Mouse (Mus musculus) neural tube, embryonic 11.5 days (tissue): Measurements from ENCODE around the gene Dock9. TPM values are rescaled to one million over a fixed set of nuclear protein-coding genes. Genes with fewer than 3 reads are reported as not detected.
"Not testable (repeated sequence)": the region's sequence is repeated elsewhere in the genome, so short reads cannot be mapped to it uniquely, and the experiment has no call there.

Source experiments
- ATAC-seq: fragments of 200-750 bp; cut with Nextera tagmentation; 2 replicates; pipeline ENCODE4 v1.8.0; 2017; ENCODE audit warnings: moderate number of reproducible peaks, mild to moderate bottlenecking, moderate TSS enrichment, moderate library complexity; ENCODE audit not compliant: insufficient read depth, low FRiP score, low TSS enrichment
- DNase-seq: peaks from one replicate; pipeline ENCODE4 v3.0.0-alpha.2; 2015; ENCODE audit warnings: low spot score
- H3K27ac ChIP-seq: fragments of 300-500 bp; sonication (generic); 2 replicates; pipeline ENCODE4 v1.5.1; 2014; ENCODE audit warnings: low read depth, mild to moderate bottlenecking, low read length
- H3K27me3 ChIP-seq: fragments of 300-500 bp; sonication (generic); 2 replicates; pipeline ENCODE4 v1.6.1; 2014; ENCODE audit warnings: mild to moderate bottlenecking, low read length, mixed read lengths; ENCODE audit not compliant: control insufficient read depth, insufficient read depth
- H3K36me3 ChIP-seq: fragments of 300-500 bp; sonication (generic); 2 replicates; pipeline ENCODE4 v1.6.1; 2014; ENCODE audit warnings: mild to moderate bottlenecking, low read length, moderate library complexity, mixed read lengths; ENCODE audit not compliant: control insufficient read depth, insufficient read depth
- H3K4me1 ChIP-seq: fragments of 300-500 bp; sonication (generic); 2 replicates; pipeline ENCODE4 v1.6.1; 2014; ENCODE audit warnings: low read length, mixed read lengths; ENCODE audit not compliant: control insufficient read depth, insufficient read depth
- H3K4me2 ChIP-seq: fragments of 300-500 bp; sonication (generic); 2 replicates; pipeline ENCODE4 v1.6.1; 2014; ENCODE audit warnings: low read depth, mild to moderate bottlenecking, moderate library complexity
- H3K4me3 ChIP-seq: fragments of 300-500 bp; sonication (generic); 2 replicates; pipeline ENCODE4 v1.5.1; 2014; ENCODE audit warnings: low read depth, low read length
- H3K9ac ChIP-seq: fragments of 300-500 bp; sonication (generic); 2 replicates; pipeline ENCODE4 v1.6.1; 2014; ENCODE audit warnings: mild to moderate bottlenecking, low read length
- H3K9me3 ChIP-seq: fragments of 300-500 bp; sonication (generic); 2 replicates; pipeline ENCODE4 v1.6.1; 2016; ENCODE audit warnings: low read length; ENCODE audit not compliant: control insufficient read depth
- WGBS: fragments of 180-500 bp; shearing (Covaris S2); extraction: QIAGEN DNeasy Blood & Tissue Kit; methylation state at CpG from one replicate; pipeline ENCODE4 v1.1.7; 2014; 5-methylcytosine and 5-hydroxymethylcytosine counted together
- polyA plus RNA-seq: library from polyadenylated mRNA; unstranded; fragments of >200 nt; fragmentation: Nextera tagmentation; extraction: Ambion mirVana; gene quantifications from 2 replicates; pipeline ENCODE4 v1.2.1, GENCODE M21; 2014

Dock9 gene
- polyA plus RNA-seq, 1 experiment from 2014 or later, result 4.2 TPM

GRCm38 (mm10) chr14:121631934-121632333, 165.7 kb downstream of the Dock9 start:
- Histone ChIP-seq H3K4me1 (no peaks in the 10 kb centered on the region), H3K36me3 (no peaks in the 10 kb centered on the region), H3K9ac (no peak overlapping the region), H3K9me3 (no peaks in the 10 kb centered on the region), H3K27me3 (no peaks in the 10 kb centered on the region), H3K4me3 (no peak overlapping the region), H3K4me2 (no peak overlapping the region), H3K27ac (no peak overlapping the region)
- ATAC-seq (no peak), DNase-seq (no peak)
- WGBS, result 96% methylated on average over 8 of the region's 8 CpGs

- no peaks in the 10 kb centered on the region for H3K9me3 ChIP-seq
- WGBS, result 86% methylated on average over 12 of the region's 12 CpGs
- H3K36me3 ChIP-seq, result no peaks in the 10 kb centered on the region
- no peak overlapping the region for H3K27ac ChIP-seq
- no peak for ATAC-seq
- no peaks in the 10 kb centered on the region for H3K27me3 ChIP-seq
- no peak overlapping the region for H3K9ac ChIP-seq
- H3K4me1 ChIP-seq, result no peaks in the 10 kb centered on the region
- no peak overlapping the region for H3K4me2 ChIP-seq
- DNase-seq, result no peak
- no peak overlapping the region for H3K4me3 ChIP-seq
Observed at GRCm38 (mm10) chr14:121626741-121627140, 170.9 kb downstream of the Dock9 start.

- not testable (repeated sequence) for DNase-seq, H3K27me3 ChIP-seq, H3K4me3 ChIP-seq, ATAC-seq, H3K4me2 ChIP-seq, H3K27ac ChIP-seq, H3K9ac ChIP-seq, H3K4me1 ChIP-seq, H3K9me3 ChIP-seq, H3K36me3 ChIP-seq
- 92% methylated on average over 6 of the region's 6 CpGs for WGBS
Observed at GRCm38 (mm10) chr14:121623996-121624542, 173.6 kb downstream of the Dock9 start.

GRCm38 (mm10) chr14:121621806-121622205, 175.8 kb downstream of the Dock9 start:
- 95% methylated on average over 3 of the region's 3 CpGs for WGBS
- H3K9ac ChIP-seq, result no peak overlapping the region
- H3K27me3 ChIP-seq, result no peaks in the 10 kb centered on the region
- no peaks in the 10 kb centered on the region for H3K36me3 ChIP-seq
- DNase-seq (no peak), ATAC-seq (no peak)
- H3K4me1 ChIP-seq, result no peaks in the 10 kb centered on the region
- H3K4me3 ChIP-seq, result no peak overlapping the region
- no peak overlapping the region for H3K27ac ChIP-seq
- no peaks in the 10 kb centered on the region for H3K9me3 ChIP-seq
- H3K4me2 ChIP-seq, result no peak overlapping the region

DNA sequence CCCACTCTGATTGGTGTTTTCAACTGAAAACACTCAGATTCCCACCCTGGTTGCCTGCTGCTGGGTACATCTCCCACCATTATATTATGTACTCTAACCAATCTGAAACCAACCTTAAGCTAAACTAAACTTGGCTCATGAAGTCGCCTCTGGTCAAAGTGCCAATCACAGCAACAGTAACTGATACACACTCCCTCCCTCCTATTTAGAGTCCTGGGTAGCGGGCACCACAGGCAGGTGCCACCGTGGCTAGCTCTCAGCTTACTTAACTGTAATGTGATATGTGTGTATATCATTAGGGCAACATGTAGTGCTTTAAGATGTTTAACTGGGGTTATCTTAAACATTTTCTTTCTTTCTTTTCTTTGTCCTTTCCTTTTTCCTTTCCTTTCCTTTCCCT, 177.1 kb downstream of the Dock9 start:
- ATAC-seq (no peak), DNase-seq (no peak)
- Histone ChIP-seq H3K9ac (no peak overlapping the region), H3K4me1 (no peaks in the 10 kb centered on the region), H3K27me3 (no peaks in the 10 kb centered on the region), H3K36me3 (no peaks in the 10 kb centered on the region), H3K9me3 (no peaks in the 10 kb centered on the region), H3K4me3 (no peak overlapping the region), H3K4me2 (no peak overlapping the region), H3K27ac (no peak overlapping the region)
- 90% methylated on average over 3 of the region's 3 CpGs for WGBS

GRCm38 (mm10) chr14:121620157-121620556, 177.5 kb downstream of the Dock9 start:
- Histone ChIP-seq H3K9me3 (no peaks in the 10 kb centered on the region), H3K4me3 (no peak overlapping the region), H3K4me2 (no peak overlapping the region), H3K27ac (no peak overlapping the region), H3K27me3 (no peaks in the 10 kb centered on the region), H3K36me3 (no peaks in the 10 kb centered on the region), H3K9ac (no peak overlapping the region), H3K4me1 (no peaks in the 10 kb centered on the region)
- 99% methylated on average over 7 of the region's 7 CpGs for WGBS
- DNase-seq (no peak), ATAC-seq (no peak)

- Histone ChIP-seq H3K27me3 (no peaks in the 10 kb centered on the region), H3K9me3 (no peaks in the 10 kb centered on the region), H3K36me3 (no peaks in the 10 kb centered on the region), H3K4me2 (no peak overlapping the region), H3K4me1 (no peaks in the 10 kb centered on the region), H3K27ac (no peak overlapping the region), H3K9ac (no peak overlapping the region), H3K4me3 (no peak overlapping the region)
- WGBS, result 93% methylated on average over 4 of the region's 4 CpGs
- ATAC-seq (no peak), DNase-seq (no peak)
Observed at GRCm38 (mm10) chr14:121617645-121618390, 179.8 kb downstream of the Dock9 start.

GRCm38 (mm10) chr14:121615431-121615830, 182.2 kb downstream of the Dock9 start:
- Histone ChIP-seq H3K4me1 (no peaks in the 10 kb centered on the region), H3K27me3 (no peaks in the 10 kb centered on the region), H3K4me2 (no peak overlapping the region), H3K27ac (no peak overlapping the region), H3K4me3 (no peak overlapping the region), H3K9me3 (no peaks in the 10 kb centered on the region), H3K9ac (no peak overlapping the region), H3K36me3 (no peaks in the 10 kb centered on the region)
- 79% methylated on average over 10 of the region's 10 CpGs for WGBS
- DNase-seq (no peak), ATAC-seq (no peak)

- Histone ChIP-seq H3K4me1 (no peaks in the 10 kb centered on the region), H3K9ac (no peak overlapping the region), H3K9me3 (no peaks in the 10 kb centered on the region), H3K36me3 (no peaks in the 10 kb centered on the region), H3K4me2 (no peak overlapping the region), H3K27me3 (no peaks in the 10 kb centered on the region), H3K4me3 (no peak overlapping the region), H3K27ac (no peak overlapping the region)
- 83% methylated on average over 6 of the region's 6 CpGs for WGBS
- DNase-seq, result no peak
- no peak for ATAC-seq
Observed at GRCm38 (mm10) chr14:121614461-121615170, 183.0 kb downstream of the Dock9 start.
